In genomic region chr17:9697763-9698162, GRCm38 (mm10) we compare ENCODE assay signal across 18 mouse cellular contexts. TPM values are rescaled to one million over a fixed set of nuclear protein-coding genes. Genes with fewer than 3 reads are reported as not detected.
A peak's percentile ranks its signal among the peaks of the same experiment; 100 is the strongest.
DNase-seq lines count a peak whose midpoint lies in the region; ATAC-seq and TF ChIP-seq lines count a peak whose summit lies in the region.
"Had no signal": no experiment of that assay in that cellular context is flagged by ENCODE, and none has a peak within 500 bp of the region (broad histone marks: within the 10 kb centered on the region; RNA-seq: fewer than 3 reads in every experiment).

No protein-coding gene starts in this region.

- ATAC-seq in heart, embryonic 12.5 days (ENCODE audit: insufficient number of reproducible peaks, low FRiP score): no peak
- ATAC-seq in hindbrain, embryonic 12.5 days (ENCODE audit: low FRiP score): peak; percentile 88
- peak; percentile 37; the same call in 1 of the 2 replicates for ATAC-seq in midbrain, embryonic 14.5 days (ENCODE audit: low FRiP score, low TSS enrichment)
- ATAC-seq: Patski had no signal

- no peak overlapping the region for H3K9ac ChIP-seq in heart, embryonic 12.5 days
- H3K9ac ChIP-seq in hindbrain, embryonic 12.5 days: no peak overlapping the region
- H3K9ac ChIP-seq in midbrain, embryonic 14.5 days (replicated peaks; ENCODE audit: low read length): no peak overlapping the region
- H3K9ac ChIP-seq: embryonic facial prominence, embryonic 15.5 days; heart, embryonic 13.5 days; liver, embryonic 14.5 days had no signal

- no peak overlapping the region for H3K4me3 ChIP-seq in heart, embryonic 12.5 days
- H3K4me3 ChIP-seq in hindbrain, embryonic 12.5 days: no peak overlapping the region
- H3K4me3 ChIP-seq in midbrain, embryonic 14.5 days (replicated peaks; ENCODE audit: low read depth, low read length): no peak overlapping the region
- H3K4me3 ChIP-seq: embryonic facial prominence, embryonic 15.5 days; heart, embryonic 13.5 days had no signal

- 0 out of 2 replicates have a peak, but pooled peaks cover 4% of the 10 kb centered on the region for H3K27me3 ChIP-seq in heart, embryonic 12.5 days (replicated peaks)
- no peaks in the 10 kb centered on the region for H3K27me3 ChIP-seq in hindbrain, embryonic 12.5 days
- H3K27me3 ChIP-seq in midbrain, embryonic 14.5 days (ENCODE audit: control insufficient read depth, insufficient read depth, low read length): no peaks in the 10 kb centered on the region
- H3K27me3 ChIP-seq: embryonic facial prominence, embryonic 15.5 days; heart, embryonic 13.5 days had no signal

- no peaks in the 10 kb centered on the region for H3K4me1 ChIP-seq in heart, embryonic 12.5 days (replicated peaks)
- H3K4me1 ChIP-seq in hindbrain, embryonic 12.5 days: peaks cover 9% of the 10 kb centered on the region; the same call in 1 of the 2 replicates
- peaks cover 5% of the 10 kb centered on the region; the same call in 1 of the 2 replicates for H3K4me1 ChIP-seq in midbrain, embryonic 14.5 days (ENCODE audit: control insufficient read depth, insufficient read depth, low read length)
- H3K4me1 ChIP-seq: embryonic facial prominence, embryonic 15.5 days; heart, embryonic 13.5 days had no signal

- no peak overlapping the region for H3K4me2 ChIP-seq in heart, embryonic 12.5 days
- H3K4me2 ChIP-seq in hindbrain, embryonic 12.5 days (replicated peaks): no peak overlapping the region
- H3K4me2 ChIP-seq in midbrain, embryonic 14.5 days (ENCODE audit: low read length): no peak overlapping the region
- H3K4me2 ChIP-seq: embryonic facial prominence, embryonic 15.5 days; heart, embryonic 13.5 days had no signal

- H3K9me3 ChIP-seq in heart, embryonic 12.5 days (replicated peaks): peaks cover 3% of the 10 kb centered on the region; the same call in 1 of the 2 replicates
- H3K9me3 ChIP-seq in hindbrain, embryonic 12.5 days (replicated peaks): peaks cover 4% of the 10 kb centered on the region
- peaks cover 7% of the 10 kb centered on the region; the same call in 1 of the 2 replicates for H3K9me3 ChIP-seq in midbrain, embryonic 14.5 days (ENCODE audit: control insufficient read depth, low read length)
- H3K9me3 ChIP-seq: embryonic facial prominence, embryonic 15.5 days had no signal

- H3K27ac ChIP-seq in heart, embryonic 12.5 days (ENCODE audit: poor library complexity, severe bottlenecking): no peak overlapping the region
- H3K27ac ChIP-seq in hindbrain, embryonic 12.5 days: no peak overlapping the region
- H3K27ac ChIP-seq in midbrain, embryonic 14.5 days (replicated peaks; ENCODE audit: low read depth, low read length): no peak overlapping the region
- H3K27ac ChIP-seq: embryonic facial prominence, embryonic 15.5 days; heart, embryonic 13.5 days; liver, embryonic 14.5 days had no signal

- TF ChIP-seq CTCF in brain, embryonic 14.5 days (IDR thresholded peaks at IDR 0.05; ENCODE audit: borderline replicate concordance, extremely low read depth, insufficient read depth, insufficient read length): no peak

- WGBS in heart, embryonic 12.5 days: 63% methylated on average over 7 of the region's 7 CpGs
- WGBS in hindbrain, embryonic 12.5 days: 44% methylated on average over 7 of the region's 7 CpGs
- WGBS in midbrain, embryonic 14.5 days: 33% methylated on average over 7 of the region's 7 CpGs

- no peak for TF ChIP-seq POLR2A in brain, embryonic 14.5 days (IDR thresholded peaks at IDR 0.05; ENCODE audit: borderline replicate concordance, extremely low read depth, insufficient read depth, insufficient read length, poor library complexity, severe bottlenecking)

- DNase-seq in heart, adult 11 months: peak; percentile 70
- DNase-seq in brain, embryonic 14.5 days (ENCODE audit: low read depth): peak; percentile 81
- DNase-seq in midbrain, embryonic 14.5 days: peak; percentile 72
- DNase-seq in cerebellum, adult 9-10 months: no peak
- DNase-seq in urinary bladder, postnatal 10 days (ENCODE audit: low spot score): no peak
- DNase-seq in urinary bladder, postnatal 36 days (ENCODE audit: low spot score in 2 of 2): no peak
- DNase-seq: kidney, adult 2 months had no signal

- H3K36me3 ChIP-seq in heart, embryonic 12.5 days: no peaks in the 10 kb centered on the region
- no peaks in the 10 kb centered on the region for H3K36me3 ChIP-seq in hindbrain, embryonic 12.5 days
- no peaks in the 10 kb centered on the region for H3K36me3 ChIP-seq in midbrain, embryonic 14.5 days (ENCODE audit: control insufficient read depth, insufficient read depth, low read length)
- H3K36me3 ChIP-seq: embryonic facial prominence, embryonic 15.5 days; heart, embryonic 13.5 days had no signal

RNA-seq across cellular contexts. Expression of gene Pabpc6, which starts 28.2 kb away (rescaled TPM):
- not detected in 2 replicates for polyA plus RNA-seq in heart, embryonic 12.5 days (2016; fragmentation: Nextera tagmentation; extraction: Ambion mirVana)
- polyA plus RNA-seq in brain, embryonic 14.5 days (2012; rRNA removed): not detected in 2 replicates
- polyA plus RNA-seq in hindbrain, embryonic 12.5 days (2016; fragmentation: Nextera tagmentation; extraction: Ambion mirVana): not detected in 2 replicates
- not detected in 2 replicates for polyA plus RNA-seq in midbrain, embryonic 14.5 days (2014; fragmentation: Nextera tagmentation; extraction: Ambion mirVana)
- polyA plus RNA-seq: cortical plate, adult 2 months; embryonic facial prominence, embryonic 15.5 days; frontal cortex, adult 2 months; heart, embryonic 13.5 days; large intestine, adult 2 months; limb, embryonic 11.5 days; liver, embryonic 14.5 days; Patski; urinary bladder, adult 2 months had no signal

Comparison
In these comparisons a context has a peak if more than half of its experiments do, and no peak if none do; other contexts are left out.
1. DNase-seq: peak in heart, adult 11 months (single experiment), brain, embryonic 14.5 days (single experiment) and midbrain, embryonic 14.5 days (single experiment); none in cerebellum, adult 9-10 months (single experiment), urinary bladder, postnatal 10 days (single experiment) and urinary bladder, postnatal 36 days (0 of 2).